In genomic region chr10:7911268-7911667, GRCm38 (mm10) we compare ENCODE assay signal across 9 mouse cellular contexts. TPM values are rescaled to one million over a fixed set of nuclear protein-coding genes. Genes with fewer than 3 reads are reported as not detected.
DNase-seq lines count a peak whose midpoint lies in the region; ATAC-seq and TF ChIP-seq lines count a peak whose summit lies in the region.
"Had no signal": no experiment of that assay in that cellular context is flagged by ENCODE, and none has a peak within 500 bp of the region (broad histone marks: within the 10 kb centered on the region; RNA-seq: fewer than 3 reads in every experiment).

No protein-coding gene starts in this region.

- peaks cover 37% of the 10 kb centered on the region for H3K36me3 ChIP-seq in kidney, embryonic 16.5 days (ENCODE audit: insufficient read depth, low read length)
- peaks cover 15% of the 10 kb centered on the region for H3K36me3 ChIP-seq in midbrain, postnatal 0 days (ENCODE audit: insufficient read depth, low read length)
- peaks cover 5% of the 10 kb centered on the region; the same call in 1 of the 2 replicates for H3K36me3 ChIP-seq in midbrain, embryonic 16.5 days (ENCODE audit: control insufficient read depth, insufficient read depth, low read length)

- intact Hi-C loops in left cerebral cortex, adult 2 months (cut with DNase I): loop anchor here (5.0 kb wide), 1 partner anchor 46 kb away; the partner anchor contains the start of gene Tab2

- no peaks in the 10 kb centered on the region for H3K27me3 ChIP-seq in kidney, embryonic 16.5 days (ENCODE audit: insufficient read depth, low read length)
- no peaks in the 10 kb centered on the region for H3K27me3 ChIP-seq in midbrain, postnatal 0 days (ENCODE audit: insufficient read depth, low read length)
- H3K27me3 ChIP-seq in midbrain, embryonic 16.5 days (ENCODE audit: control insufficient read depth, insufficient read depth, low read depth, low read length): no peaks in the 10 kb centered on the region
- H3K27me3 ChIP-seq: megakaryocyte, embryonic 14.5 days had no signal

- no peak overlapping the region for H3K27ac ChIP-seq in kidney, embryonic 16.5 days (ENCODE audit: low read length)
- no peak overlapping the region for H3K27ac ChIP-seq in midbrain, postnatal 0 days (ENCODE audit: low read depth, low read length)
- no peak overlapping the region for H3K27ac ChIP-seq in midbrain, embryonic 16.5 days (ENCODE audit: low read length)
- no peak overlapping the region for H3K27ac ChIP-seq in left cerebral cortex, adult 2 months

- peak; percentile 13 for DNase-seq in adrenal gland, adult 2 months
- DNase-seq in adrenal gland, adult 18-20 months (ENCODE audit: low spot score in 2 of 2): no peak
- peak; percentile 25 for DNase-seq in kidney, adult 9 months
- DNase-seq in midbrain, postnatal 0 days (ENCODE audit: low spot score): peak; percentile 60
- peak; percentile 5 for DNase-seq in retina, postnatal 7 days (ENCODE audit: low read depth, low spot score)
- no peak for DNase-seq in left cerebral cortex, adult 2 months (ENCODE audit: extremely low spot score in 1 of 2, low spot score in 2 of 2)

- H3K4me2 ChIP-seq in kidney, embryonic 16.5 days (replicated peaks; ENCODE audit: low read depth, low read length): no peak overlapping the region
- H3K4me2 ChIP-seq in midbrain, postnatal 0 days (ENCODE audit: low read depth, low read length, poor library complexity, severe bottlenecking): no peak overlapping the region
- no peak overlapping the region for H3K4me2 ChIP-seq in midbrain, embryonic 16.5 days (ENCODE audit: low read length)

- H3K4me1 ChIP-seq in kidney, embryonic 16.5 days (ENCODE audit: insufficient read depth, low read length): no peaks in the 10 kb centered on the region
- H3K4me1 ChIP-seq in midbrain, postnatal 0 days (ENCODE audit: insufficient read depth, low read length): no peaks in the 10 kb centered on the region
- no peaks in the 10 kb centered on the region; the same call in 1 of the 2 replicates for H3K4me1 ChIP-seq in midbrain, embryonic 16.5 days (ENCODE audit: control insufficient read depth, insufficient read depth, low read length)

- no peak overlapping the region for H3K9ac ChIP-seq in kidney, embryonic 16.5 days (replicated peaks; ENCODE audit: low read length)
- no peak overlapping the region for H3K9ac ChIP-seq in midbrain, postnatal 0 days (replicated peaks; ENCODE audit: low read length, poor library complexity, severe bottlenecking)
- no peak overlapping the region for H3K9ac ChIP-seq in midbrain, embryonic 16.5 days (ENCODE audit: low read depth, low read length)

- H3K4me3 ChIP-seq in kidney, embryonic 16.5 days (ENCODE audit: low read length): no peak overlapping the region
- no peak overlapping the region for H3K4me3 ChIP-seq in midbrain, postnatal 0 days (ENCODE audit: low read depth, low read length)
- H3K4me3 ChIP-seq in midbrain, embryonic 16.5 days (ENCODE audit: low read depth, low read length): no peak overlapping the region
- H3K4me3 ChIP-seq in left cerebral cortex, adult 2 months: no peak overlapping the region
- H3K4me3 ChIP-seq: megakaryocyte, embryonic 14.5 days had no signal

- TF ChIP-seq CTCF in midbrain, postnatal 0 days (IDR thresholded peaks at IDR 0.05): no peak
- no peak for TF ChIP-seq CTCF in left cerebral cortex, adult 2 months (IDR thresholded peaks at IDR 0.05)

- 68% methylated on average over 10 of the region's 10 CpGs for WGBS in kidney, embryonic 16.5 days
- 77% methylated on average over 10 of the region's 10 CpGs for WGBS in midbrain, postnatal 0 days
- 60% methylated on average over 10 of the region's 10 CpGs for WGBS in midbrain, embryonic 16.5 days

- ATAC-seq in kidney, embryonic 16.5 days (ENCODE audit: low FRiP score, low TSS enrichment): no peak
- ATAC-seq in midbrain, postnatal 0 days (ENCODE audit: low FRiP score): no peak
- ATAC-seq in midbrain, embryonic 16.5 days: no peak

- no peaks in the 10 kb centered on the region for H3K9me3 ChIP-seq in kidney, embryonic 16.5 days (ENCODE audit: low read length)
- H3K9me3 ChIP-seq in midbrain, postnatal 0 days (ENCODE audit: low read length): no peaks in the 10 kb centered on the region
- no peaks in the 10 kb centered on the region for H3K9me3 ChIP-seq in midbrain, embryonic 16.5 days (replicated peaks; ENCODE audit: control insufficient read depth, low read length, poor library complexity, severe bottlenecking)
- H3K9me3 ChIP-seq: megakaryocyte, embryonic 14.5 days had no signal

RNA-seq across cellular contexts. Expression of gene Tab2, which starts 44.8 kb away (rescaled TPM):
- 10 to 100 TPM; 42.4 to 74.4 TPM for total RNA-seq in adrenal gland, adult 2 months (2021)
- 10.5 and 14.1 TPM in 2 replicates for polyA plus RNA-seq in adrenal gland, adult 2 months (2012; rRNA removed)
- total RNA-seq in adrenal gland, adult 18-20 months (2021): 10 to 100 TPM; 49.1 to 51.8 TPM
- 17.7 and 20.2 TPM in 2 replicates for polyA plus RNA-seq in kidney, embryonic 16.5 days (2015; fragmentation: Nextera tagmentation; extraction: Ambion mirVana)
- 51.1 and 60.7 TPM in 2 replicates for total RNA-seq in midbrain, postnatal 0 days (2014; rRNA removed)
- 8.7 and 10.8 TPM in 2 replicates for polyA plus RNA-seq in midbrain, postnatal 0 days (2015; fragmentation: Nextera tagmentation; extraction: Ambion mirVana)
- 11.6 and 13.3 TPM in 2 replicates for polyA plus RNA-seq in midbrain, embryonic 16.5 days (2015; fragmentation: Nextera tagmentation; extraction: Ambion mirVana)
- total RNA-seq in left cerebral cortex, adult 2 months (2021): 10 to 100 TPM; 53.9 to 56.9 TPM

Comparison
In these comparisons a context has a peak if more than half of its experiments do, and no peak if none do; other contexts are left out.
1. DNase-seq: peak in adrenal gland, adult 2 months (single experiment), kidney, adult 9 months (single experiment), midbrain, postnatal 0 days (single experiment) and retina, postnatal 7 days (single experiment); none in adrenal gland, adult 18-20 months (0 of 2) and left cerebral cortex, adult 2 months (0 of 2).